ENCODE assay signal across 11 mouse cellular contexts in genomic region chr8:13641206-13641605, GRCm38 (mm10). TPM values are rescaled to one million over a fixed set of nuclear protein-coding genes. Genes with fewer than 3 reads are reported as not detected.
DNase-seq lines count a peak whose midpoint lies in the region; ATAC-seq and TF ChIP-seq lines count a peak whose summit lies in the region.
"Had no signal": no experiment of that assay in that cellular context is flagged by ENCODE, and none has a peak within 500 bp of the region (broad histone marks: within the 10 kb centered on the region; RNA-seq: fewer than 3 reads in every experiment).

No protein-coding gene starts in this region.

- no peak for ATAC-seq in forebrain, embryonic 15.5 days (replicated peaks)
- no peak for ATAC-seq in forebrain, embryonic 12.5 days (ENCODE audit: low FRiP score)
- ATAC-seq: CD4-positive, CD25-positive, alpha-beta regulatory T cell, adult 4 months had no signal

- TF ChIP-seq CTCF in layer of hippocampus, adult 2 months (conservative IDR thresholded peaks at IDR 0.05): no peak
- TF ChIP-seq CTCF in testis, adult 2 months (IDR thresholded peaks at IDR 0.05; ENCODE audit: control insufficient read depth, insufficient read depth, insufficient replicate concordance, low read depth, low read length): no peak

- no peak overlapping the region for H3K4me2 ChIP-seq in forebrain, embryonic 15.5 days (replicated peaks)
- no peak overlapping the region for H3K4me2 ChIP-seq in forebrain, embryonic 12.5 days
- H3K4me2 ChIP-seq: liver, embryonic 11.5 days had no signal

- H3K9ac ChIP-seq in forebrain, embryonic 15.5 days (replicated peaks): no peak overlapping the region
- H3K9ac ChIP-seq in forebrain, embryonic 12.5 days: no peak overlapping the region

- no peaks in the 10 kb centered on the region for H3K27me3 ChIP-seq in forebrain, embryonic 15.5 days
- no peaks in the 10 kb centered on the region for H3K27me3 ChIP-seq in forebrain, embryonic 12.5 days
- no peaks in the 10 kb centered on the region for H3K27me3 ChIP-seq in testis, adult 2 months (ENCODE audit: control insufficient read depth, insufficient read depth, low read length)

- WGBS in forebrain, embryonic 15.5 days: 63% methylated on average over 9 of the region's 9 CpGs
- 66% methylated on average over 9 of the region's 9 CpGs for WGBS in forebrain, embryonic 12.5 days

- no peak overlapping the region for H3K4me3 ChIP-seq in forebrain, embryonic 15.5 days
- no peak overlapping the region for H3K4me3 ChIP-seq in forebrain, embryonic 12.5 days (replicated peaks)
- no peak overlapping the region for H3K4me3 ChIP-seq in layer of hippocampus, adult 2 months
- no peak overlapping the region for H3K4me3 ChIP-seq in testis, adult 2 months (ENCODE audit: control insufficient read depth, low read depth, low read length)

- peaks cover 40% of the 10 kb centered on the region for H3K4me1 ChIP-seq in forebrain, embryonic 15.5 days
- H3K4me1 ChIP-seq in forebrain, embryonic 12.5 days: peaks cover 28% of the 10 kb centered on the region
- peaks cover 2% of the 10 kb centered on the region; the same call in 1 of the 2 replicates for H3K4me1 ChIP-seq in testis, adult 2 months (ENCODE audit: control insufficient read depth, insufficient read depth, low read length)

- no peaks in the 10 kb centered on the region for H3K9me3 ChIP-seq in forebrain, embryonic 15.5 days
- H3K9me3 ChIP-seq in forebrain, embryonic 12.5 days: no peaks in the 10 kb centered on the region

- DNase-seq in layer of hippocampus, adult 2 months (ENCODE audit: low spot score in 2 of 2): no peak
- no peak for DNase-seq in layer of hippocampus, adult 11-12 months (ENCODE audit: low spot score)
- DNase-seq in testis, postnatal 10 days (ENCODE audit: low spot score): no peak
- DNase-seq in testis, postnatal 14 days (ENCODE audit: low spot score): peak; percentile 24
- no peak for DNase-seq in spleen, adult 12 weeks (ENCODE audit: low spot score)
- DNase-seq: thymus, adult 18-20 months had no signal

- H3K36me3 ChIP-seq in forebrain, embryonic 15.5 days: no peaks in the 10 kb centered on the region
- no peaks in the 10 kb centered on the region for H3K36me3 ChIP-seq in forebrain, embryonic 12.5 days (replicated peaks)
- no peaks in the 10 kb centered on the region for H3K36me3 ChIP-seq in testis, adult 2 months (ENCODE audit: control insufficient read depth, insufficient read depth, low read length)

- H3K27ac ChIP-seq in forebrain, embryonic 15.5 days (replicated peaks): peak overlapping the region; percentile 81; the same call in 1 of the 2 replicates
- H3K27ac ChIP-seq in forebrain, embryonic 12.5 days: no peak overlapping the region
- H3K27ac ChIP-seq in layer of hippocampus, adult 2 months: peak overlapping the region; percentile 87
- H3K27ac ChIP-seq in testis, adult 2 months (ENCODE audit: control insufficient read depth, insufficient read depth, low read depth, low read length): peak overlapping the region; percentile 25; the same call in 1 of the 2 replicates

- TF ChIP-seq POLR2A in testis, adult 2 months (IDR thresholded peaks at IDR 0.05; ENCODE audit: control insufficient read depth, low read depth, low read length): no peak

RNA-seq across cellular contexts. Expression of gene Rasa3, which starts 36.2 kb away (rescaled TPM):
- 22.1 and 23.4 TPM in 2 replicates for polyA plus RNA-seq in forebrain, embryonic 15.5 days (2015; fragmentation: Nextera tagmentation; extraction: Ambion mirVana)
- 24.6 and 26.9 TPM in 2 replicates for polyA plus RNA-seq in forebrain, embryonic 12.5 days (2016; fragmentation: Nextera tagmentation; extraction: Ambion mirVana)
- total RNA-seq in layer of hippocampus, adult 2 months (2021): 10 to 100 TPM; 62.8 to 63.4 TPM
- polyA plus RNA-seq in testis, adult 2 months (2012; rRNA removed): 41.0 and 47.5 TPM in 2 replicates
